Mouse (Mus musculus) hindbrain, embryonic 16.5 days (tissue): ENCODE measurements around the gene Krt33a. TPM values are rescaled to one million over a fixed set of nuclear protein-coding genes. Genes with fewer than 3 reads are reported as not detected.

ENCODE experiments used
- ATAC-seq: fragments of 200-750 bp; cut with Nextera tagmentation; 2 replicates; pipeline ENCODE4 v1.8.0; 2017; ENCODE audit warnings: moderate TSS enrichment, moderate library complexity
- H3K27ac ChIP-seq: fragments of 300-500 bp; sonication (generic); 2 replicates; pipeline ENCODE4 v1.5.1; 2014; ENCODE audit warnings: low read depth, mild to moderate bottlenecking, control low read depth, low read length, moderate library complexity
- H3K27me3 ChIP-seq: fragments of 300-500 bp; sonication (generic); replicated peaks from 2 replicates; pipeline ENCODE4 v1.6.1; 2014; ENCODE audit warnings: low read length; ENCODE audit not compliant: control insufficient read depth, insufficient read depth
- H3K36me3 ChIP-seq: fragments of 300-500 bp; sonication (generic); 2 replicates; pipeline ENCODE4 v1.6.1; 2014; ENCODE audit warnings: mild to moderate bottlenecking, low read length, moderate library complexity, mixed read lengths; ENCODE audit not compliant: control insufficient read depth, insufficient read depth
- H3K4me1 ChIP-seq: fragments of 300-500 bp; sonication (generic); 2 replicates; pipeline ENCODE4 v1.6.1; 2014; ENCODE audit warnings: low read depth, low read length; ENCODE audit not compliant: control insufficient read depth, insufficient read depth
- H3K4me2 ChIP-seq: fragments of 300-500 bp; sonication (generic); 2 replicates; pipeline ENCODE4 v1.6.1; 2014; ENCODE audit warnings: mild to moderate bottlenecking, low read length, control low read depth, moderate library complexity
- H3K4me3 ChIP-seq: fragments of 300-500 bp; sonication (generic); 2 replicates; pipeline ENCODE4 v1.5.1; 2014; ENCODE audit warnings: mild to moderate bottlenecking, low read length, control low read depth, moderate library complexity
- H3K9ac ChIP-seq: fragments of 300-500 bp; sonication (generic); 2 replicates; pipeline ENCODE4 v1.6.1; 2014; ENCODE audit warnings: low read depth, mild to moderate bottlenecking, control low read depth, low read length, moderate library complexity
- H3K9me3 ChIP-seq: fragments of 300-500 bp; sonication (generic); 2 replicates; pipeline ENCODE4 v1.6.1; 2014; ENCODE audit warnings: mild to moderate bottlenecking, low read length, moderate library complexity; ENCODE audit not compliant: control insufficient read depth
- WGBS: fragments of 180-500 bp; shearing (Covaris S2); extraction: QIAGEN DNeasy Blood & Tissue Kit; methylation state at CpG from one replicate; pipeline ENCODE4 v1.1.7; 2014; 5-methylcytosine and 5-hydroxymethylcytosine counted together
- polyA plus RNA-seq: library from polyadenylated mRNA; unstranded; fragments of >200 nt; fragmentation: Nextera tagmentation; extraction: Ambion mirVana; gene quantifications from 2 replicates; pipeline ENCODE4 v1.2.1, GENCODE M21; 2015

Gene Krt33a
- polyA plus RNA-seq, 1 experiment from 2014 or later: not detected

DNA sequence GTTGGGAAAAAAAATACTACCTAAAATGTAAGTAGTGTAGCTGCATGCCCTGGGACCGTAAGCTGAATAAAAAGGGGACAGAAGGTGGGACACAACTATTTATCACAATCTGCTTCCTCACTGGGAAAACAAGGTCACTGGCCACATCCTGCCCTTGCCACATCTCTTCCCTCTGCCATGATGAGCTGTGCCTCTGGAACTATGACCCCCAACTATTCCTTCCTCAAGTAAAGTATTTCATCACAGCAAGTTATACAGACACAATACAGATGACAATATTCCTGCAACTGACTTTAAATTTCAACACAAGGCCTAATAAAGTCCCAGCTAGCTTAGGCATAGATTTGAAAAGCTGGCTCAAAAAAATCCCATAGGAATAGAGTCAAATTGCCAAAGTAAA, 3.5 kb upstream of the Krt33a start:
- Histone ChIP-seq H3K4me3 (no peak overlapping the region), H3K4me1 (no peaks in the 10 kb centered on the region), H3K9me3 (no peaks in the 10 kb centered on the region), H3K4me2 (no peak overlapping the region), H3K27ac (no peak overlapping the region), H3K9ac (no peak overlapping the region), H3K36me3 (no peaks in the 10 kb centered on the region), H3K27me3 (no peaks in the 10 kb centered on the region)
- ATAC-seq: no peak
- 85% methylated on average over 1 of the region's 1 CpGs for WGBS

DNA sequence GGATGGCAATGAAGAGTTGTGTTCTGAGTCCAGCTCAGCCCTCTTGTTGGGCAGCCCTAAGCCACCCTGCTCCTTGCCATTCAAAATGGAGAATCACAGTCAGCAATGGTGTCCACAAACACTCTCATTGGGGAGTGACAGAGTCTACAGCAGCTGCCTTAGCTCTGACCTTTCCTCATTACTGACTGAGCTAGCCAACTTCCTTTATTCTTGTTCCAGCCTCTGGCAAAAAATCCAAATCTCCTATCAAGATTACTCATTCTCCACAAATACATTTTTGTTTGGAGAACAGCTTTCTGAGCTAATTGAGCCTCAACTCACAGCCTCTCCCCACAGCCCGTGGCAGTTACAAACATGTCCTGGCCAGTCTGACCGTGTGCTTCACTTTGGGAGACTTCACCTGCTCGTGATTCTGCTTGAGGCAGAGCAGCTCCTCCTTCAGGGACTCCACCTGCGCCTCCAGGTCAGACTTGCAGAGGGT, 2.3 kb downstream of the Krt33a start:
- no peak overlapping the region for H3K9ac ChIP-seq
- 81% methylated on average over 4 of the region's 4 CpGs for WGBS
- H3K27ac ChIP-seq: no peak overlapping the region
- H3K4me2 ChIP-seq: no peak overlapping the region
- H3K9me3 ChIP-seq: no peaks in the 10 kb centered on the region
- no peaks in the 10 kb centered on the region for H3K36me3 ChIP-seq
- H3K4me1 ChIP-seq: no peaks in the 10 kb centered on the region
- no peak overlapping the region for H3K4me3 ChIP-seq
- no peaks in the 10 kb centered on the region for H3K27me3 ChIP-seq
- ATAC-seq: no peak

DNA sequence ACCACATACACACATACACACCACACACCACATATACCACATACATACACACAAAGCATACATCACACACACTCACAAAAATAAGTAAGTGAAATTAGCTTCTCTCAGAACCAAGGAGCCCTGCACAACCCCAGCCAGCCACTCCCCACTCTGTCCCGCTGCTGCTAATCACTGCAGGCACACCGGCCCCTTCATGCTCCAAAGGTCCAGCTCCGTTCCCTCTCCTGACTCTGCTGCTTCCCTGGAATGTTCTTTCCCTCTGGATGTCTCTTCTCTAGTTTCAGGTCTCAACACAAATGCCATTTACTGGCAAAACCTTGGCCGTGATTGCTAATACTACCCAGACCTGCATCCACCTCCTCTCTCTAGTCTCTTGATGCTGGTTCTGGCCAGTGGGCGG, 5.3 kb downstream of the Krt33a start:
- no peak for ATAC-seq
- Histone ChIP-seq H3K9me3 (no peaks in the 10 kb centered on the region), H3K27ac (no peak overlapping the region), H3K36me3 (no peaks in the 10 kb centered on the region), H3K27me3 (no peaks in the 10 kb centered on the region), H3K4me2 (no peak overlapping the region), H3K4me1 (no peaks in the 10 kb centered on the region), H3K4me3 (no peak overlapping the region), H3K9ac (no peak overlapping the region)
- 81% methylated on average over 5 of the region's 5 CpGs for WGBS

DNA sequence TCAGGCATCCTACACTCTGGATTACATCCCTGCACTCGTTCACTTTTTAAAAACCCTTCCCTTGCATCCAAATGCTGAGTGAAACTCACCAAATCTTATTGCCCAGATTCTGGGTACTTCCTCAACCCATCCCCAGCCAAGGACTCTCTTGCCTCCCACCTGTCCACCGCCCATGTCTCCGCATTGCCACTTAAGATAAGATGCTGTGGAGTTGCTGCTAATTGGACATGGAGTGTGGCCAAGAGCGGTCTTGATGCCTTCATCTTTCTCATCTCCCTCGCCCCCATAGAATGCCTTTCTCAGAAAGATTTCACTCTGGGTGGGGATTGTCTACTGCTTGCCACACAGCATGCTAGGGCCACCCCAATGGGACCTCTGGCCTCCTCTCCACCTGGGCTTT, 7.7 kb downstream of the Krt33a start:
- Histone ChIP-seq H3K27ac (no peak overlapping the region), H3K36me3 (no peaks in the 10 kb centered on the region), H3K4me3 (no peak overlapping the region), H3K4me2 (no peak overlapping the region), H3K27me3 (no peaks in the 10 kb centered on the region), H3K9ac (no peak overlapping the region), H3K9me3 (no peaks in the 10 kb centered on the region), H3K4me1 (no peaks in the 10 kb centered on the region)
- ATAC-seq: no peak
- 86% methylated on average over 5 of the region's 5 CpGs for WGBS

DNA sequence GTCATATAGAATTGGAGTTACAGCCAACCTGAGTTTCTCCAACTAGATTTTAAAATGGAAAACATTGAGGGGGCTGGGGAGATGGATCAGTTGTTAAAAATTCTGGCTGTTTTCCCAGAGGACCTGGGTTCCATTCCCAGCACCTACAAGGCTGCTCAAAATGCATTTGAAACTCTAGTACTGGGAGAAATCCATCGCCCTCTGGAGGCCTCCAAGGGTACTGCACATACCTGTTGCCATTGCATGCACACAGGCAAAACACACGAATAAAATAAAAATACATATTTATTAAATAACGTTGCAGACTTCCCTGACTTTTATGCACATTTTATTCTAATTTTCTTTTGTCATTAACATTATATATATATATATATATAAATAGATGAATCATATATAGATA, 9.4 kb downstream of the Krt33a start:
- no peak overlapping the region for H3K4me2 ChIP-seq
- H3K9me3 ChIP-seq: 0 out of 2 replicates have a peak, but pooled peaks cover 3% of the 10 kb centered on the region
- H3K27ac ChIP-seq: no peak overlapping the region
- no peak overlapping the region for H3K9ac ChIP-seq
- no peaks in the 10 kb centered on the region for H3K4me1 ChIP-seq
- no peak for ATAC-seq
- WGBS: 54% methylated on average over 3 of the region's 3 CpGs
- no peaks in the 10 kb centered on the region for H3K36me3 ChIP-seq
- H3K27me3 ChIP-seq: no peaks in the 10 kb centered on the region
- no peak overlapping the region for H3K4me3 ChIP-seq

DNA sequence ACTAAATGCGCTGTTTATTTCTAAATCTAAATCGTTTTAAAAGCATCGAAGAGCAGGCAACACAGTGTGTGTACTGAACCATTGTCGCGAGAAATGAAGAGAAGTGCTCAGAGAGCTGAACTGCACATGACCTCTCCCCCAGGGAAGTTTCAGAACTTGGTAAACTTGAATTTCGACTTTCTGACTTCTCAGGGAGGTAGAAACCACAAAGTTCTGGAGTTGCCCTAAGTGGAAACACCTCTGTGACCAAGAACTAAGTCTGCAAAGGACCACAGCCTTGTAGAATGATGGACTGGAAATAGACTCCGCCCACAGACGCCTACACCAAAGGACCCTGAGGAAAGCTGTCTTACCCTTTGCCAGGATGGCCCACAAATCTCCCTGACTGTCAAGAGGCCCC, 10.1 kb downstream of the Krt33a start:
- no peak overlapping the region for H3K4me3 ChIP-seq
- no peak overlapping the region for H3K9ac ChIP-seq
- H3K4me1 ChIP-seq: no peaks in the 10 kb centered on the region
- ATAC-seq: no peak
- 91% methylated on average over 8 of the region's 8 CpGs for whole genome bisulfite sequencing
- H3K27me3 ChIP-seq: no peaks in the 10 kb centered on the region
- H3K9me3 ChIP-seq: 0 out of 2 replicates have a peak, but pooled peaks cover 3% of the 10 kb centered on the region
- H3K4me2 ChIP-seq: no peak overlapping the region
- no peak overlapping the region for H3K27ac ChIP-seq
- no peaks in the 10 kb centered on the region for H3K36me3 ChIP-seq

DNA sequence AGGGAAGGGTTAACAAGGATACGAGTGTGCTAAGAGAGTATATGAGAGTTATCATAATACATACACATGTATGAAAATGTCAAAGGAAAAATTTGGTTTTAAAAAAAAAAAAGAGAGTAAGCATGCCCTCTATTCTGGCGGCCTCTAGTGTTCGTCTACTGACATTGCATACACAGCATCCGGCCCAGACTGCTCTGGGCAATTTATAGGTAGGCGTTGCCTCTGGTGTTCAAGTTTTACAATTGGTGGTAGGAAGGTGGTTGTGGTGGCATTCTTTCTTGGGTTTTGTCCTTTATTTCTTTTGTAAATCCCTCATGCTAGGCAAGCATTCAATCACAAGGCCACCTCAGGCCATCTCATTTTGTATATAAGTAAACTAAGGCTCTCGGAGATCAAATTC, 11.2 kb downstream of the Krt33a start:
- Histone ChIP-seq H3K4me1 (no peaks in the 10 kb centered on the region), H3K4me2 (no peak overlapping the region), H3K9ac (no peak overlapping the region), H3K27me3 (no peaks in the 10 kb centered on the region), H3K36me3 (no peaks in the 10 kb centered on the region), H3K4me3 (no peak overlapping the region), H3K27ac (no peak overlapping the region), H3K9me3 (0 out of 2 replicates have a peak, but pooled peaks cover 3% of the 10 kb centered on the region)
- ATAC-seq: no peak
- WGBS: 25% methylated on average over 6 of the region's 6 CpGs

DNA sequence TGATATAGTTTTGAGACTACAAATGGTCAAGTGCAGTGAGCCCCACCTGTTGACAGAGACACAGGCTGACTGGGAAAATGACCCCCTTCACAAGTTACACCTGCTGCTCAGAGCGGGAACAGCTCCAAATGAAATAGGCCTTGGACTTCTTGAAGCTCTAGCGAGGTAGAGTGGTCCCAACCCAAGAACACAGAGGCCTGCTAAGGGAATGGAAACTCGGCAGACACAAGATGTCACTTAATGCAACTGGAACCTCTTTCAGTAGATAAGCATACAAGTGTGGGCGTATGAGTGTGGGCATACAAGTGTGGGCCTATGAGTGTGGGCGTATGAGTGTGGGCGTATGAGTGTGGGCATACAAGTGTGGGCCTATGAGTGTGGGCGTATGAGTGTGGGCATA, 16.9 kb downstream of the Krt33a start:
- no peaks in the 10 kb centered on the region for H3K27me3 ChIP-seq
- no peaks in the 10 kb centered on the region for H3K36me3 ChIP-seq
- H3K4me1 ChIP-seq: no peaks in the 10 kb centered on the region
- ATAC-seq: no peak
- 0 out of 2 replicates have a peak, but pooled peaks cover 3% of the 10 kb centered on the region for H3K9me3 ChIP-seq
- no peak overlapping the region for H3K4me2 ChIP-seq
- WGBS: 95% methylated on average over 7 of the region's 7 CpGs
- no peak overlapping the region for H3K4me3 ChIP-seq
- H3K27ac ChIP-seq: no peak overlapping the region
- no peak overlapping the region for H3K9ac ChIP-seq

DNA sequence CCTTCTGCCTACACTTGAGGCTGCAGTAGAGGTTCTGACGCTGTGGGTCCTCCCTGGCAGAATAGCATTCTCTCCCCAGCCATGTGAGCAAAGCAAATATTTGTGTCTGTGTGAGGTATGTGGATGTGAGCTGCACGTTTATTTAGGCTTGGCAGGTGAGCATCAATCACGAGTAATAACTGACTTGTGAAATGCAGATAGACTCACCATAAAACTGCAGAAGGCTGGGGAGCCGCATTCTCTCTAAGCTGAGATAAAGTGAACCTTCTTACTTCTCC, 21.7 kb downstream of the Krt33a start:
- Histone ChIP-seq H3K9ac (no peak overlapping the region; the same call in 1 of the 2 replicates), H3K27me3 (no peaks in the 10 kb centered on the region), H3K36me3 (no peaks in the 10 kb centered on the region), H3K4me1 (no peaks in the 10 kb centered on the region), H3K27ac (no peak overlapping the region), H3K9me3 (no peaks in the 10 kb centered on the region), H3K4me2 (no peak overlapping the region; the same call in 1 of the 2 replicates), H3K4me3 (no peak overlapping the region)
- ATAC-seq: no peak
- 66% methylated on average over 4 of the region's 4 CpGs for WGBS
